Mouse (Mus musculus) cortical plate, adult 2 months (tissue): ENCODE results near the gene Hadh.

Experiments
- CTCF ChIP-seq: fragments of 200-500 bp; IDR thresholded peaks from 2 replicates; pipeline ENCODE4 v1.5.1; 2011; ENCODE audit warnings: mild to moderate bottlenecking, control low read depth, low read length; ENCODE audit not compliant: insufficient read depth; ENCODE audit errors: extremely low read depth
- POLR2A ChIP-seq: fragments of 200-500 bp; IDR thresholded peaks from 2 replicates; pipeline ENCODE4 v1.6.1; 2011; ENCODE audit warnings: mild to moderate bottlenecking, low read length, control low read depth; ENCODE audit not compliant: insufficient read depth; ENCODE audit errors: extremely low read depth

DNA sequence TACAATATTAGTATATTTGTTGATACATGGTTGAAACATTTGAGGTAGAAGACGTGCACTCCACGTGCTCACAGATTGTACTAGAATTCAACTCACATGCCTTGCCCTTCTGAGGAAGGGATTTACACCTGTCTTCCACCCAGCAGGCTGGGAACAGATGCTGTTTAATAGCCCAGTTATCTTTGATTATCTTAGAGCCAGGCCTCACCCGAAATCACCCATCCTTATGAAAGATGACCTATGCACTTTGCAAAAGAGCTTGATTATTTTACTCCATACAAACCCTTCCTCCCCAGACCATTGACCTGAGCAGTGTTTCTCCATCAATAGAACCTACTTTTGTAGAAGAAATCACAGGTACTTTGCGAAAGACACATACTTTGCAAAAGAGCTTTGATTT, 38.7 kb upstream of the Hadh start:
- TF ChIP-seq POLR2A (no peak), CTCF (no peak)
